Mouse (Mus musculus) Patski (cell line): ENCODE data around the gene Tomm40l. TPM values are rescaled to one million over a fixed set of nuclear protein-coding genes. Genes with fewer than 3 reads are reported as not detected.

Experiments
- ATAC-seq: fragments of 100-300 bp; one replicate; pipeline ENCODE4 v1.8.0; 2021
- CTCF ChIA-PET: fragments of 350-600 bp; sonication (Branson Sonifier 250); formaldehyde crosslinking; loops from one replicate; lab custom pipeline; 2022; ENCODE audit warnings: inconsistent platforms; lab: Charles Lee
- POLR2A ChIA-PET: fragments of 350-600 bp; sonication (Branson Sonifier 250); formaldehyde crosslinking; loops from one replicate; lab custom pipeline; 2022; ENCODE audit warnings: antibody characterized with exemption, inconsistent platforms; lab: Charles Lee
- DNase-seq: peaks from one replicate; pipeline ENCODE4 v3.0.0-alpha.2; 2011; ENCODE audit warnings: low read depth, low spot score
- H3K27me3 ChIP-seq: fragments of 371-371 bp; one replicate; pipeline ENCODE4 v1.5.1; 2021
- CTCF ChIP-seq: fragments of 100-300 bp; IDR thresholded peaks from one replicate; pipeline ENCODE4 v1.5.1; 2021
- in situ Hi-C: fragments of 300-500 bp; cut with MboI; formaldehyde crosslinking; loops from 3 replicates; pipeline ENCODE4 v1.11.1; 2018; ENCODE audit warnings: low pct_unique_long_range_greater_than_20kb, mixed read lengths
- polyA plus RNA-seq: library from polyadenylated mRNA; unstranded; gene quantifications from one replicate; pipeline ENCODE4 v1.2.3, GENCODE M21; 2021

Tomm40l gene
- polyA plus RNA-seq, result 65.5 TPM

GRCm38 (mm10) chr1:171222238-171223155 is at the start of gene Tomm40l:
Gene Tomm40l, minus strand, starts transcription at chr1:171222514.
- H3K27me3 ChIP-seq, result no peaks in the 10 kb centered on the region
- ChIA-PET CTCF (interaction anchor here (0.7 to 3.1 kb wide), 11 partner anchors 12 to 111 kb away, joined by 3 to 28 read pairs (median 4); partner anchors contain the start of gene Fcer1g), POLR2A (interaction anchor here (0.6 to 2.0 kb wide), 5 partner anchors 9 to 59 kb away, joined by 3 to 5 read pairs (median 4); partner anchors contain the start of gene Fcer1g)
- peak; percentile 99 for ATAC-seq
- peak; percentile 97 for DNase-seq
- in situ Hi-C loops, result loop anchor here (5.0 kb wide), 2 partner anchors 60 to 110 kb away; partner anchors contain the start of gene Cfap126
- no peak for TF ChIP-seq CTCF

GRCm38 (mm10) chr1:171272086-171272485 is 49.8 kb upstream of the Tomm40l start:
- ChIA-PET CTCF (interaction anchor here (3.2 kb wide), 1 partner anchor 9 kb away, joined by 17 read pairs; the partner anchor contains the start of gene Ppox), POLR2A (interaction anchor here (0.8 to 2.2 kb wide), 3 partner anchors 9 to 108 kb away, joined by 3 to 13 read pairs (median 5); partner anchors contain the start of genes Ppox and Usp21)
- DNase-seq (no peak), ATAC-seq (no peak)
- in situ Hi-C loops, result loop anchor here (25.0 kb wide), 1 partner anchor 385 kb away; the partner anchor contains the start of genes Dusp12 and Gm26620
- no peaks in the 10 kb centered on the region for H3K27me3 ChIP-seq
- no peak for TF ChIP-seq CTCF

- no peak for DNase-seq
- no peaks in the 10 kb centered on the region for H3K27me3 ChIP-seq
- CTCF ChIA-PET, result interaction anchor here (1.0 to 3.2 kb wide), 2 partner anchors 10 to 14 kb away, joined by 3 to 17 read pairs; partner anchors contain the start of gene Ppox
- in situ Hi-C loops, result loop anchor here (25.0 kb wide), 1 partner anchor 384 kb away; the partner anchor contains the start of genes Dusp12 and Gm26620
- ATAC-seq, result no peak
- TF ChIP-seq CTCF, result no peak
- POLR2A ChIA-PET, result interaction anchor here (0.8 to 2.2 kb wide), 3 partner anchors 10 to 108 kb away, joined by 3 to 13 read pairs (median 5); partner anchors contain the start of genes Ppox and Usp21
Measured at GRCm38 (mm10) chr1:171271622-171272021, 49.3 kb upstream of the Tomm40l start.

GRCm38 (mm10) chr1:171271196-171271595 is 48.9 kb upstream of the Tomm40l start:
- TF ChIP-seq CTCF, result no peak
- in situ Hi-C loops, result loop anchor here (25.0 kb wide), 1 partner anchor 384 kb away; the partner anchor contains the start of genes Dusp12 and Gm26620
- DNase-seq, result no peak
- CTCF ChIA-PET, result interaction anchor here (1.0 to 3.2 kb wide), 4 partner anchors 10 to 160 kb away, joined by 3 to 17 read pairs (median 4); partner anchors contain the start of gene Ppox
- ATAC-seq, result no peak
- H3K27me3 ChIP-seq, result no peaks in the 10 kb centered on the region
- POLR2A ChIA-PET, result interaction anchor here (0.5 to 2.2 kb wide), 2 partner anchors 16 to 193 kb away, joined by 4 to 13 read pairs; partner anchors contain the start of gene Usp21

GRCm38 (mm10) chr1:171270573-171270900 is 48.2 kb upstream of the Tomm40l start:
- ATAC-seq (peak; percentile 24), DNase-seq (no peak)
- H3K27me3 ChIP-seq, result no peaks in the 10 kb centered on the region
- POLR2A ChIA-PET, result interaction anchor here (0.5 to 2.2 kb wide), 8 partner anchors 16 to 193 kb away, joined by 3 to 13 read pairs (median 4); partner anchors contain the start of genes Ndufs2 and Usp21
- TF ChIP-seq CTCF, result no peak
- in situ Hi-C loops, result loop anchor here (25.0 kb wide), 1 partner anchor 383 kb away; the partner anchor contains the start of genes Dusp12 and Gm26620
- CTCF ChIA-PET, result interaction anchor here (1.2 to 3.2 kb wide), 4 partner anchors 11 to 159 kb away, joined by 3 to 17 read pairs (median 5); partner anchors contain the start of gene Ppox

- CTCF ChIA-PET, result interaction anchor here (1.2 to 3.2 kb wide), 4 partner anchors 12 to 159 kb away, joined by 3 to 17 read pairs (median 5); partner anchors contain the start of gene Ppox
- TF ChIP-seq CTCF, result no peak
- no peaks in the 10 kb centered on the region for H3K27me3 ChIP-seq
- in situ Hi-C loops, result loop anchor here (25.0 kb wide), 1 partner anchor 383 kb away; the partner anchor contains the start of genes Dusp12 and Gm26620
- POLR2A ChIA-PET, result interaction anchor here (0.5 to 2.2 kb wide), 8 partner anchors 17 to 158 kb away, joined by 3 to 13 read pairs (median 4); partner anchors contain the start of genes Ndufs2 and Usp21
- DNase-seq (no peak), ATAC-seq (peak; percentile 94)
Measured at GRCm38 (mm10) chr1:171269848-171270572, 47.7 kb upstream of the Tomm40l start, which contains the start of gene B4galt3. Gene B4galt3, plus strand, starts transcription at chr1:171270328.

GRCm38 (mm10) chr1:171268341-171268740 is 46.0 kb upstream of the Tomm40l start:
- CTCF ChIA-PET, result interaction anchor here (0.9 kb wide), 1 partner anchor 122 kb away, joined by 3 read pairs; no protein-coding TSS in a partner anchor
- ATAC-seq, result no peak
- in situ Hi-C loops, result loop anchor here (25.0 kb wide), 1 partner anchor 381 kb away; the partner anchor contains the start of genes Dusp12 and Gm26620
- no peak for TF ChIP-seq CTCF
- POLR2A ChIA-PET, result no interaction called here
- no peak for DNase-seq
- no peaks in the 10 kb centered on the region for H3K27me3 ChIP-seq

- no peaks in the 10 kb centered on the region for H3K27me3 ChIP-seq
- ATAC-seq (no peak), DNase-seq (no peak)
- CTCF ChIA-PET, result interaction anchor here (1.1 kb wide), 2 partner anchors 14 to 15 kb away, joined by 3 read pairs; partner anchors contain the start of gene Ppox
- POLR2A ChIA-PET, result no interaction called here
- no peak for TF ChIP-seq CTCF
- in situ Hi-C loops, result loop anchor here (25.0 kb wide), 1 partner anchor 379 kb away; the partner anchor contains the start of genes Dusp12 and Gm26620
Measured at GRCm38 (mm10) chr1:171265971-171266744, 43.8 kb upstream of the Tomm40l start.
